12 mouse cellular contexts compared by ENCODE assay signal in genomic region chr1:192937956-192938355, GRCm38 (mm10).
"Had no signal": no experiment of that assay in that cellular context is flagged by ENCODE, and none has a peak within 500 bp of the region (broad histone marks: within the 10 kb centered on the region; RNA-seq: fewer than 3 reads in every experiment).

No protein-coding gene starts in this region.

- H3K4me1 ChIP-seq: limb, embryonic 13.5 days; midbrain, embryonic 13.5 days had no signal

- ATAC-seq: lung, postnatal 0 days; midbrain, embryonic 13.5 days had no signal

- H3K9me3 ChIP-seq: limb, embryonic 13.5 days; midbrain, embryonic 13.5 days had no signal

- H3K27me3 ChIP-seq: limb, embryonic 13.5 days; midbrain, embryonic 13.5 days had no signal

- H3K4me2 ChIP-seq: limb, embryonic 13.5 days; midbrain, embryonic 13.5 days had no signal

- H3K27ac ChIP-seq: limb, embryonic 13.5 days; liver, embryonic 14.5 days; midbrain, embryonic 13.5 days had no signal

- H3K4me3 ChIP-seq: limb, embryonic 13.5 days; midbrain, embryonic 13.5 days had no signal

- H3K9ac ChIP-seq: limb, embryonic 13.5 days; liver, embryonic 14.5 days; midbrain, embryonic 13.5 days had no signal

- DNase-seq: kidney, adult 18-20 months; kidney, postnatal 10 days; kidney, postnatal 4 days; left cerebral cortex, postnatal 4 days; lung, adult 2 months; lung, postnatal 36 days; right cerebral cortex, postnatal 25 days; thymus, postnatal 4 days had no signal
